Mouse (Mus musculus) testis, adult 2 months (tissue): ENCODE data around the gene Cpm.

Experiments used
- CTCF ChIP-seq: fragments of 200-500 bp; IDR thresholded peaks from 2 replicates; pipeline ENCODE4 v1.5.1; 2012; ENCODE audit warnings: low read depth, mild to moderate bottlenecking, inconsistent platforms, low read length, moderate library complexity; ENCODE audit not compliant: control insufficient read depth, insufficient read depth, insufficient replicate concordance
- POLR2A ChIP-seq: fragments of 200-500 bp; IDR thresholded peaks from 2 replicates; pipeline ENCODE4 v1.6.1; 2012; ENCODE audit warnings: low read depth, mild to moderate bottlenecking, inconsistent platforms, low read length, moderate library complexity; ENCODE audit not compliant: control insufficient read depth

DNA sequence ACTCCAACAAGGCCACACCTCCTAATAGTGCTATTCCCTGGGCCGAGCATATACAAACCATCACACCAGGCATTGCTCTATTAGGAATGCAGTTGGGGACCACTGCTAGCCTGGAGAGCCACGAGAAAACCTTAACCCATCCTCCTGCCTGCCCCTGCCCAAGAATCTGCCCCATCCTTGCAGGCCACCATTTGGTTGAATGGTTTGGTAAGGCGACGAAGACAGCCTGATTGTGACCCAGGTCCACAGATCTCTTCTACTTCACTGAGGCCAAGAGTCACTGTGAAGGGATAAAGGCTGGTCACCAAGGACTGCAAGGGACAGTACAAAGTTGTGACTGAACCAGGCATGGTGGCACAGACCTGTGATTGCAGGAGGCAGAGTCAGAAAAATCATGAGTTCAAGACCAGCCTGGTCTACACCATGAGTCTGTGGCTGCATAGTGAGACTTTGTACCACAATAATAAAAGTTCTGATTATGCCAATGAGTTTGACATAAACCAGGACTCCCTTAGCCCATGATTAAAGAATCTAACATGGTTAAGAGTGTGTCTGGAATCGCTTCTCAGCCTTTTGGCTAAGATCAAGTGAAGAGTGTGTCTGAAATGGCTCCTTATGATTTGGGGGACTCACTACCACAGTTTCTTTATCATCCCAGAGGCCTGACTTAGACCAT lies 17.3 kb downstream of the Cpm start:
- TF ChIP-seq POLR2A (no peak), CTCF (no peak)
